31 mouse cellular contexts compared by ENCODE assay signal in genomic region chr9:57256861-57257260, GRCm38 (mm10). TPM values are rescaled to one million over a fixed set of nuclear protein-coding genes. Genes with fewer than 3 reads are reported as not detected.
DNase-seq lines count a peak whose midpoint lies in the region; ATAC-seq and TF ChIP-seq lines count a peak whose summit lies in the region.
"Had no signal": no experiment of that assay in that cellular context is flagged by ENCODE, and none has a peak within 500 bp of the region (broad histone marks: within the 10 kb centered on the region; RNA-seq: fewer than 3 reads in every experiment).

No protein-coding gene starts in this region.

- no peak for TF ChIP-seq CTCF in E14TG2a.4 (conservative IDR thresholded peaks at IDR 0.05; ENCODE audit: low read length)

- H3K27me3 ChIP-seq in embryonic facial prominence, embryonic 12.5 days, result no peaks in the 10 kb centered on the region
- H3K27me3 ChIP-seq in embryonic facial prominence, embryonic 10.5 days (replicated peaks; ENCODE audit: low read depth, poor library complexity, severe bottlenecking), result peaks cover 6% of the 10 kb centered on the region; the same call in 1 of the 2 replicates
- H3K27me3 ChIP-seq in intestine, embryonic 16.5 days (replicated peaks; ENCODE audit: control insufficient read depth, insufficient read depth, low read length), result no peaks in the 10 kb centered on the region
- no peaks in the 10 kb centered on the region for H3K27me3 ChIP-seq in intestine, embryonic 15.5 days (replicated peaks)
- H3K27me3 ChIP-seq in E14TG2a.4 (ENCODE audit: insufficient read depth, low read length), result peaks cover 16% of the 10 kb centered on the region
- no peaks in the 10 kb centered on the region for H3K27me3 ChIP-seq in hindbrain, embryonic 16.5 days (replicated peaks; ENCODE audit: control insufficient read depth, insufficient read depth, low read length)
- H3K27me3 ChIP-seq: embryonic facial prominence, embryonic 15.5 days; heart, embryonic 13.5 days had no signal

- DNase-seq in embryonic facial prominence, embryonic 10.5 days (ENCODE audit: low spot score), result no peak
- DNase-seq: adrenal gland, adult 2 months; adrenal gland, postnatal 14 days; cerebellum, adult 11-12 months; cerebellum, adult 8-10 months; cerebellum, postnatal 10 days; cerebellum, postnatal 36 days; embryo, embryonic 11 days; forebrain, postnatal 0 days; gastrocnemius, adult 2 months; gastrocnemius, postnatal 14 days; heart, adult 18-20 months; heart, postnatal 36 days; kidney, adult 11 months had no signal

- H3K9ac ChIP-seq in embryonic facial prominence, embryonic 12.5 days, result 0 out of 2 replicates have a peak overlapping the region, but pooled peaks have one; percentile 1
- H3K9ac ChIP-seq in intestine, embryonic 16.5 days (ENCODE audit: low read depth, low read length), result peak overlapping the region; percentile 11; the same call in 1 of the 2 replicates
- no peak overlapping the region for H3K9ac ChIP-seq in intestine, embryonic 15.5 days
- H3K9ac ChIP-seq in hindbrain, embryonic 16.5 days (ENCODE audit: low read depth, low read length), result no peak overlapping the region
- H3K9ac ChIP-seq: embryonic facial prominence, embryonic 15.5 days; forebrain, postnatal 0 days; heart, embryonic 13.5 days; hindbrain, embryonic 13.5 days had no signal

- no peaks in the 10 kb centered on the region for H3K9me3 ChIP-seq in embryonic facial prominence, embryonic 12.5 days
- H3K9me3 ChIP-seq in embryonic facial prominence, embryonic 10.5 days, result no peaks in the 10 kb centered on the region
- H3K9me3 ChIP-seq in intestine, embryonic 16.5 days (ENCODE audit: control insufficient read depth, low read length), result no peaks in the 10 kb centered on the region
- no peaks in the 10 kb centered on the region for H3K9me3 ChIP-seq in intestine, embryonic 15.5 days
- H3K9me3 ChIP-seq in E14TG2a.4 (ENCODE audit: low read length), result no peaks in the 10 kb centered on the region; the same call in 1 of the 2 replicates
- H3K9me3 ChIP-seq in hindbrain, embryonic 16.5 days (ENCODE audit: control insufficient read depth, low read length), result no peaks in the 10 kb centered on the region
- H3K9me3 ChIP-seq: embryonic facial prominence, embryonic 15.5 days; heart, embryonic 13.5 days; hindbrain, embryonic 10.5 days; hindbrain, embryonic 13.5 days had no signal

- peaks cover 14% of the 10 kb centered on the region for H3K4me1 ChIP-seq in embryonic facial prominence, embryonic 12.5 days
- H3K4me1 ChIP-seq in embryonic facial prominence, embryonic 10.5 days, result peaks cover 27% of the 10 kb centered on the region
- peaks cover 23% of the 10 kb centered on the region for H3K4me1 ChIP-seq in intestine, embryonic 16.5 days (ENCODE audit: control insufficient read depth, insufficient read depth, low read length)
- H3K4me1 ChIP-seq in intestine, embryonic 15.5 days (replicated peaks), result peaks cover 28% of the 10 kb centered on the region
- peaks cover 87% of the 10 kb centered on the region for H3K4me1 ChIP-seq in E14TG2a.4 (replicated peaks; ENCODE audit: low read depth, low read length)
- H3K4me1 ChIP-seq in hindbrain, embryonic 16.5 days (ENCODE audit: control insufficient read depth, insufficient read depth, low read depth, low read length), result peaks cover 11% of the 10 kb centered on the region; the same call in 1 of the 2 replicates

- peaks cover 60% of the 10 kb centered on the region for H3K36me3 ChIP-seq in embryonic facial prominence, embryonic 12.5 days
- peaks cover 71% of the 10 kb centered on the region for H3K36me3 ChIP-seq in embryonic facial prominence, embryonic 10.5 days (replicated peaks)
- peaks cover 49% of the 10 kb centered on the region for H3K36me3 ChIP-seq in intestine, embryonic 16.5 days (ENCODE audit: control insufficient read depth, insufficient read depth, low read length)
- H3K36me3 ChIP-seq in intestine, embryonic 15.5 days, result peaks cover 53% of the 10 kb centered on the region
- peaks cover 66% of the 10 kb centered on the region for H3K36me3 ChIP-seq in E14TG2a.4 (ENCODE audit: insufficient read depth, low read length)
- no peaks in the 10 kb centered on the region for H3K36me3 ChIP-seq in hindbrain, embryonic 16.5 days (ENCODE audit: control insufficient read depth, insufficient read depth, low read length)

- no peak overlapping the region for H3K4me2 ChIP-seq in embryonic facial prominence, embryonic 12.5 days (replicated peaks)
- no peak overlapping the region for H3K4me2 ChIP-seq in intestine, embryonic 16.5 days (ENCODE audit: low read depth, low read length)
- no peak overlapping the region for H3K4me2 ChIP-seq in intestine, embryonic 15.5 days (replicated peaks)
- no peak overlapping the region for H3K4me2 ChIP-seq in hindbrain, embryonic 16.5 days (ENCODE audit: low read length)
- H3K4me2 ChIP-seq: embryonic facial prominence, embryonic 15.5 days; heart, embryonic 13.5 days; hindbrain, embryonic 13.5 days had no signal

- no peak overlapping the region for H3K4me3 ChIP-seq in embryonic facial prominence, embryonic 12.5 days
- no peak overlapping the region for H3K4me3 ChIP-seq in embryonic facial prominence, embryonic 10.5 days
- H3K4me3 ChIP-seq in intestine, embryonic 16.5 days (ENCODE audit: low read length), result no peak overlapping the region
- no peak overlapping the region for H3K4me3 ChIP-seq in intestine, embryonic 15.5 days (replicated peaks)
- peak overlapping the region; percentile 57 for H3K4me3 ChIP-seq in E14TG2a.4 (replicated peaks; ENCODE audit: low read length)
- H3K4me3 ChIP-seq in hindbrain, embryonic 16.5 days (ENCODE audit: low read length), result no peak overlapping the region
- H3K4me3 ChIP-seq: embryonic facial prominence, embryonic 15.5 days; gastrocnemius, adult 2 months; heart, embryonic 13.5 days; hindbrain, embryonic 10.5 days; hindbrain, embryonic 13.5 days had no signal

- no peak for ATAC-seq in embryonic facial prominence, embryonic 12.5 days (ENCODE audit: insufficient number of reproducible peaks, insufficient read depth, low FRiP score, low TSS enrichment)
- no peak for ATAC-seq in intestine, embryonic 16.5 days
- ATAC-seq in intestine, embryonic 15.5 days, result no peak
- ATAC-seq in hindbrain, embryonic 16.5 days, result no peak
- ATAC-seq: forebrain, embryonic 14.5 days; forebrain, postnatal 0 days; hindbrain, postnatal 0 days; inflammation-experienced regulatory T-cells, adult 6 months had no signal

- no peak overlapping the region for H3K27ac ChIP-seq in embryonic facial prominence, embryonic 12.5 days
- H3K27ac ChIP-seq in embryonic facial prominence, embryonic 10.5 days (replicated peaks), result no peak overlapping the region
- H3K27ac ChIP-seq in intestine, embryonic 16.5 days (ENCODE audit: low read length), result no peak overlapping the region
- no peak overlapping the region for H3K27ac ChIP-seq in intestine, embryonic 15.5 days
- no peak overlapping the region for H3K27ac ChIP-seq in hindbrain, embryonic 16.5 days (ENCODE audit: low read depth, low read length)
- H3K27ac ChIP-seq: embryonic facial prominence, embryonic 15.5 days; gastrocnemius, adult 2 months; heart, embryonic 13.5 days; hindbrain, embryonic 10.5 days; hindbrain, embryonic 13.5 days; hindbrain, postnatal 0 days had no signal

- 93% methylated on average over 11 of the region's 11 CpGs for WGBS in embryonic facial prominence, embryonic 12.5 days
- WGBS in embryonic facial prominence, embryonic 10.5 days, result 95% methylated on average over 11 of the region's 11 CpGs
- WGBS in intestine, embryonic 16.5 days, result 94% methylated on average over 11 of the region's 11 CpGs
- WGBS in intestine, embryonic 15.5 days, result 94% methylated on average over 11 of the region's 11 CpGs
- WGBS in hindbrain, embryonic 16.5 days, result 95% methylated on average over 11 of the region's 11 CpGs

RNA-seq across cellular contexts. Expression of gene 1700017B05Rik, which starts 5.6 kb away (rescaled TPM):
- polyA plus RNA-seq in embryonic facial prominence, embryonic 12.5 days (2016; fragmentation: Nextera tagmentation; extraction: Ambion mirVana), result 15.8 and 18.7 TPM in 2 replicates
- polyA plus RNA-seq in embryonic facial prominence, embryonic 10.5 days (2016; fragmentation: Nextera tagmentation; extraction: Ambion mirVana), result 15.6 and 16.8 TPM in 2 replicates
- polyA plus RNA-seq in intestine, embryonic 16.5 days (2015; fragmentation: Nextera tagmentation; extraction: Ambion mirVana), result 23.8 and 25.5 TPM in 2 replicates
- polyA plus RNA-seq in intestine, embryonic 15.5 days (2015; fragmentation: Nextera tagmentation; extraction: Ambion mirVana), result 27.7 and 29.6 TPM in 2 replicates
- 3.9 and 5.4 TPM in 2 replicates for polyA plus RNA-seq in hindbrain, embryonic 16.5 days (2015; fragmentation: Nextera tagmentation; extraction: Ambion mirVana)

RNA-seq across cellular contexts. Expression of gene Trcg1, which starts 20.5 kb away (rescaled TPM):
- polyA plus RNA-seq in embryonic facial prominence, embryonic 12.5 days (2016; fragmentation: Nextera tagmentation; extraction: Ambion mirVana), result not detected in 2 replicates
- polyA plus RNA-seq in embryonic facial prominence, embryonic 10.5 days (2016; fragmentation: Nextera tagmentation; extraction: Ambion mirVana), result 0.07 TPM in 1 of 2 replicates, not detected in the other
- not detected in 2 replicates for polyA plus RNA-seq in intestine, embryonic 16.5 days (2015; fragmentation: Nextera tagmentation; extraction: Ambion mirVana)
- not detected in 2 replicates for polyA plus RNA-seq in intestine, embryonic 15.5 days (2015; fragmentation: Nextera tagmentation; extraction: Ambion mirVana)
- 0.08 TPM in 1 of 2 replicates, not detected in the other for polyA plus RNA-seq in hindbrain, embryonic 16.5 days (2015; fragmentation: Nextera tagmentation; extraction: Ambion mirVana)
- polyA plus RNA-seq: adrenal gland, adult 2 months; cortical plate, adult 2 months; embryonic facial prominence, embryonic 11.5 days; embryonic facial prominence, embryonic 15.5 days; forebrain, embryonic 11.5 days; forebrain, embryonic 14.5 days; forebrain, postnatal 0 days; frontal cortex, adult 2 months; heart, embryonic 16.5 days; hindbrain, embryonic 10.5 days; hindbrain, embryonic 13.5 days; hindbrain, postnatal 0 days; inflammation-experienced regulatory T-cells, adult 6 months had no signal

Comparison
In these comparisons a context has a peak if more than half of its experiments do, and no peak if none do; other contexts are left out.
1. H3K9ac ChIP-seq: peak in embryonic facial prominence, embryonic 12.5 days (single experiment) and intestine, embryonic 16.5 days (single experiment); none in intestine, embryonic 15.5 days (single experiment) and hindbrain, embryonic 16.5 days (single experiment).